Mouse (Mus musculus): ENCODE data around the gene Nectin1. TPM values are rescaled to one million over a fixed set of nuclear protein-coding genes. Genes with fewer than 3 reads are reported as not detected.

Nectin1 gene
- total and polyA plus RNA-seq, 3 experiments, result 3.9 to 6.2 TPM; not detected in 1

DNA sequence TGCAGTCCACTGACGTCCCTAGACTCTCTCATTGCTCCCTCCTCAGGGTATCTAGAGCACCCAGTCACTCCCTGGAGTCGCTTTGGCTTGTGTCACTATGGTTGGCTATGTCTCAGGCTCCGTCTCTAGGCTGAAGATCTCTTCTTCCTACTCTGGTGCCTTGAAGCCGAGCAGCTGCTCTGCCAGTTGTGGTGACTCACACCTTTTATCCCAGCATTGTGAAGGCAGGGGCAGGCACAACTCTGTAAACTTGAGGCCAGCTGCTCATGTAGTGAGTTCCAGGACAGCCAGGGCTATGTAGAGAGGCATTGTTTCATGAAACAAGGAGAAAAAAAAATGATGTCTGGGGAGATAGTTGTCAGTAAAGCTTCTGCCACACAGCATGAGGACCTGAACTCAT, 36.2 kb upstream of the Nectin1 start:
- no peak overlapping the region for H3K27ac ChIP-seq (ENCODE audit: control insufficient read depth, low read depth, low read length)
- H3K4me1 ChIP-seq (ENCODE audit: control insufficient read depth in 1 of 2, insufficient read depth in 2 of 2, low read length in 2 of 2), result no peaks in the 10 kb centered on the region
- H3K27me3 ChIP-seq (ENCODE audit: control insufficient read depth in 1 of 2, insufficient read depth in 2 of 2, low read length in 2 of 2), result no peaks in the 10 kb centered on the region
- H3K9ac ChIP-seq (ENCODE audit: control insufficient read depth, low read depth, low read length, poor library complexity, severe bottlenecking), result no peak overlapping the region
- TF ChIP-seq TAL1 (IDR thresholded peaks at IDR 0.05; ENCODE audit: low read length) (no peak), POLR2AphosphoS5 (IDR thresholded peaks at IDR 0.05; ENCODE audit: borderline replicate concordance, low read depth, low read length) (no peak), NRF1 (IDR thresholded peaks at IDR 0.05; ENCODE audit: insufficient read depth, low read depth, low read length, poor library complexity, severe bottlenecking) (no peak), MXI1 (IDR thresholded peaks at IDR 0.05; ENCODE audit: low read depth, low read length) (no peak)
- no peak overlapping the region for H3K4me3 ChIP-seq (ENCODE audit: control insufficient read depth in 1 of 2, insufficient read depth in 1 of 2, low read depth in 2 of 2, low read length in 2 of 2)
- no peaks in the 10 kb centered on the region for H3K79me2 ChIP-seq (ENCODE audit: control insufficient read depth, insufficient read depth, low read length, poor library complexity)
- DNase-seq (ENCODE audit: low read depth, low spot score), result no peak
- no peaks in the 10 kb centered on the region for H3K36me3 ChIP-seq (ENCODE audit: control insufficient read depth in 1 of 2, insufficient read depth in 2 of 2, low read length in 2 of 2)
- H3K9me3 ChIP-seq (replicated peaks; ENCODE audit: insufficient read depth, low read length), result no peaks in the 10 kb centered on the region

GRCm38 (mm10) chr9:43708715-43709114, 35.1 kb upstream of the Nectin1 start:
- Histone ChIP-seq H3K27me3 (ENCODE audit: control insufficient read depth in 1 of 2, insufficient read depth in 2 of 2, low read length in 2 of 2) (no peaks in the 10 kb centered on the region), H3K9me3 (replicated peaks; ENCODE audit: insufficient read depth, low read length) (no peaks in the 10 kb centered on the region), H3K4me3 (ENCODE audit: control insufficient read depth in 1 of 2, insufficient read depth in 1 of 2, low read depth in 2 of 2, low read length in 2 of 2) (no peak overlapping the region), H3K79me2 (ENCODE audit: control insufficient read depth, insufficient read depth, low read length, poor library complexity) (no peaks in the 10 kb centered on the region), H3K4me1 (ENCODE audit: control insufficient read depth in 1 of 2, insufficient read depth in 2 of 2, low read length in 2 of 2) (no peaks in the 10 kb centered on the region), H3K36me3 (ENCODE audit: control insufficient read depth in 1 of 2, insufficient read depth in 2 of 2, low read length in 2 of 2) (no peaks in the 10 kb centered on the region), H3K27ac (ENCODE audit: control insufficient read depth, low read depth, low read length) (no peak overlapping the region), H3K9ac (ENCODE audit: control insufficient read depth, low read depth, low read length, poor library complexity, severe bottlenecking) (no peak overlapping the region)
- DNase-seq (ENCODE audit: low read depth, low spot score), result no peak
- no peak for TF ChIP-seq ZC3H11A (IDR thresholded peaks at IDR 0.05; ENCODE audit: low read depth, low read length)
- TF ChIP-seq SMC3 (IDR thresholded peaks at IDR 0.05; ENCODE audit: low read depth, low read length), result no peak
- no peak for TF ChIP-seq POLR2A (IDR thresholded peaks at IDR 0.05; ENCODE audit: control insufficient read depth in 1 of 2, insufficient read depth in 1 of 2, low read depth in 1 of 2, low read length in 2 of 2, poor library complexity in 1 of 2)
- TF ChIP-seq NELFE (IDR thresholded peaks at IDR 0.05; ENCODE audit: low read depth, low read length), result no peak
- no peak for TF ChIP-seq TAL1 (IDR thresholded peaks at IDR 0.05; ENCODE audit: low read length)
- TF ChIP-seq MYB (IDR thresholded peaks at IDR 0.05; ENCODE audit: low read depth, low read length), result no peak
- TF ChIP-seq RAD21 (IDR thresholded peaks at IDR 0.05; ENCODE audit: low read depth, low read length), result no peak

GRCm38 (mm10) chr9:43713432-43713831, 30.4 kb upstream of the Nectin1 start:
- Histone ChIP-seq H3K9me3 (replicated peaks; ENCODE audit: insufficient read depth, low read length) (no peaks in the 10 kb centered on the region), H3K9ac (ENCODE audit: control insufficient read depth, low read depth, low read length, poor library complexity, severe bottlenecking) (no peak overlapping the region), H3K4me1 (ENCODE audit: control insufficient read depth in 1 of 2, insufficient read depth in 2 of 2, low read length in 2 of 2) (no peaks in the 10 kb centered on the region), H3K27me3 (ENCODE audit: control insufficient read depth in 1 of 2, insufficient read depth in 2 of 2, low read length in 2 of 2) (no peaks in the 10 kb centered on the region; a peak in 1 of 4 replicates), H3K36me3 (ENCODE audit: control insufficient read depth in 1 of 2, insufficient read depth in 2 of 2, low read length in 2 of 2) (no peaks in the 10 kb centered on the region), H3K4me3 (ENCODE audit: control insufficient read depth in 1 of 2, insufficient read depth in 1 of 2, low read depth in 2 of 2, low read length in 2 of 2) (no peak overlapping the region), H3K79me2 (ENCODE audit: control insufficient read depth, insufficient read depth, low read length, poor library complexity) (no peaks in the 10 kb centered on the region), H3K27ac (ENCODE audit: control insufficient read depth, low read depth, low read length) (no peak overlapping the region)
- DNase-seq (ENCODE audit: low read depth, low spot score), result no peak
- TF ChIP-seq POLR2AphosphoS2 (IDR thresholded peaks at IDR 0.05; ENCODE audit: low read length), result no peak
